Mouse (Mus musculus): ENCODE results near the gene Kctd4. TPM values are rescaled to one million over a fixed set of nuclear protein-coding genes. Genes with fewer than 3 reads are reported as not detected.
"Not testable (repeated sequence)": the region's sequence is repeated elsewhere in the genome, so short reads cannot be mapped to it uniquely, and the experiment has no call there.

Kctd4 gene
- polyA plus RNA-seq (2015; fragmentation: Nextera tagmentation; extraction: Ambion mirVana): 0.85 and 1.5 TPM in 2 replicates

DNA sequence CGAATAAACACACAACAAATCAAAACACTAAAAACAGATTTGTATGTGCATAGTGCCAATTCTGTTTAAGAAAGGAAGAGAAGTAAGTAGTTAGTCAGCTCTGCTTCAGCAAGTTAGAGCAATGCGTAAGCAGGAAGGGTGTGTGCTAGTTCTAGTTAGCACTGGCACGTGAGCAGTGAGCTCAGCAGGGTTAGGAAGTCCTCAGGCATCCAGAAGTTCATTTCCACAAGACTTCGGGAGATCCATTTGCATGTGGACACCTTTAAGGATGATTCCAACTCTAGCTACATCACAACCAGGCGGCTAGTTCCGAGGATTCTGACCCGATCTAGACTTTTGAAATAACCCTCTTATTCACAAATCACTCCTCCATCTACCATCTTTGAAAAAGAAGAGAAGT lies at the start of gene Kctd4:
Gene Kctd4, plus strand, starts transcription at position 244 of the 400 bp plus-strand sequence.
- no peaks in the 10 kb centered on the region for H3K36me3 ChIP-seq
- H3K4me1 ChIP-seq: no peaks in the 10 kb centered on the region
- H3K27ac ChIP-seq (replicated peaks): no peak within 1 kb of the TSS
- H3K9ac ChIP-seq: no peak within 1 kb of the TSS
- no peak within 1 kb of the TSS for H3K4me2 ChIP-seq (replicated peaks)
- ATAC-seq (ENCODE audit: insufficient number of reproducible peaks, low FRiP score, low TSS enrichment, low read depth): no peak
- no peak within 1 kb of the TSS for H3K4me3 ChIP-seq (replicated peaks)
- 90% methylated on average over 7 of the region's 7 CpGs for WGBS
- H3K9me3 ChIP-seq (replicated peaks): no peaks in the 10 kb centered on the region
- H3K27me3 ChIP-seq: no peaks in the 10 kb centered on the region

DNA sequence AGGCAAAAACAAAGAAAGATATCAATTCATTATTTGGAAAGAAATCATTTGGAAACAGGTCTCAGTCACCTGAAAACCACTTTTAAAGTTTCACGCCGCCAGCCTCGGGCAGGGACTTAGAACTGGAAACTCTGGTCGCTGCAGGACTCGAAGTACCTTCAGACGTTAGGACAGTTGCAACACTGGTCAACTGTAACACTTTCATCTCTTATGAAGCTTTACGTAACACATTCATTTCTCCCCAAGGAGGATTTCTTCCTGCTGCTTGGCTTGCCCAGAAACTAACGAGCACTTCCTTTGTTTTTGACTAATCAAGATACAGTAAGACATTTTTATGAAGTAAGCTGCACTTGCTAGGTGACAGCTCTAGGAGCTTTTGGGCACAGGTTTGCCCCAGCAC lies 47.9 kb upstream of the Kctd4 start:
- 87% methylated on average over 8 of the region's 8 CpGs for WGBS
- H3K9ac ChIP-seq: no peak overlapping the region
- no peak overlapping the region for H3K4me3 ChIP-seq (replicated peaks)
- no peaks in the 10 kb centered on the region for H3K27me3 ChIP-seq
- 0 out of 2 replicates have a peak, but pooled peaks cover 7% of the 10 kb centered on the region for H3K4me1 ChIP-seq
- no peak for ATAC-seq (ENCODE audit: insufficient number of reproducible peaks, low FRiP score, low TSS enrichment, low read depth)
- H3K4me2 ChIP-seq (replicated peaks): no peak overlapping the region
- H3K9me3 ChIP-seq (replicated peaks): no peaks in the 10 kb centered on the region
- peaks cover 15% of the 10 kb centered on the region for H3K36me3 ChIP-seq
- H3K27ac ChIP-seq (replicated peaks): no peak overlapping the region

DNA sequence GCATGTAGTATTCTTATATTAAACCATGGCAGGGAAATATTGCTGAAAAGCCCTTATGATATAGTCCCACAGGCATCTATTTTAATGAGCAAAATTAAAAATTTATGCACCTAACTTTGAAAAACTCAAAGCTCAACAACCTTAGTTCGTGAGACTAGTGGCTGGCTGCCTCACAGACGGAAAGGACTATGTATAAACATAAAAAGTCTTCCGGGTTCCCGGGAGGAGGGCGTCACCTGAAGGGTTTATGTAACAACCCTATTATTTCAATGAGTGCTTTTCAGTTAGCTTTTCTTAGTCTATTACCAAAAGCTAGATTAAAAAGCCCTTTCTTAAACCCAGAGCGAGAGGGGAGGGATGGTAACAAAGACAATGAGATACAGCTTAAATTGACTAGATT lies 42.8 kb upstream of the Kctd4 start:
- WGBS: 82% methylated on average over 6 of the region's 6 CpGs
- H3K4me1 ChIP-seq: no peaks in the 10 kb centered on the region
- H3K27ac ChIP-seq (replicated peaks): no peak overlapping the region
- no peaks in the 10 kb centered on the region for H3K9me3 ChIP-seq (replicated peaks)
- no peak overlapping the region for H3K4me2 ChIP-seq (replicated peaks)
- H3K4me3 ChIP-seq (replicated peaks): no peak overlapping the region
- H3K9ac ChIP-seq: no peak overlapping the region
- no peaks in the 10 kb centered on the region for H3K27me3 ChIP-seq
- H3K36me3 ChIP-seq: no peaks in the 10 kb centered on the region; the same call in 1 of the 2 replicates
- no peak for ATAC-seq (ENCODE audit: insufficient number of reproducible peaks, low FRiP score, low TSS enrichment, low read depth)

DNA sequence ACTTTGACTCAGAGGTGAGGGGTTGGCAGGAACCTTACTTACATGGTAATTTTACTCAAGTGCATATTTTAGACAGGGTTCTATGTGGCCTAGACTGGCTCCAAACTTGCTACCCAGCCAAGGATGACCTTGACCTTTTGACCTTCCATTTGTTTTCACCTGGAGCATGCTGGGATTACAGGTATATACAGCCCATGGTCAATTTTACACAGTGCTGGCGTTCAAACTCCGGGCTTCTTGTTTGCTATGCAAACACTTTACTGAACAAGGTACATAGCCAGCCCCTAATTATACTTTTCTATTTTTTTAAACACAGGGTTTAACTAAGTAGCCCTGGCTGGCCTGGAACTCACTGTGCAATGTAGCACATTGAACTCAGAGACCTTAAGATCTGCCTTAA lies 42.1 kb upstream of the Kctd4 start:
- Histone ChIP-seq H3K27ac (replicated peaks) (no peak overlapping the region), H3K27me3 (no peaks in the 10 kb centered on the region), H3K9me3 (replicated peaks) (no peaks in the 10 kb centered on the region), H3K36me3 (no peaks in the 10 kb centered on the region), H3K4me2 (replicated peaks) (no peak overlapping the region), H3K4me3 (replicated peaks) (no peak overlapping the region), H3K9ac (no peak overlapping the region), H3K4me1 (no peaks in the 10 kb centered on the region)
- ATAC-seq (ENCODE audit: insufficient number of reproducible peaks, low FRiP score, low TSS enrichment, low read depth): no peak
- WGBS: 93% methylated on average over 2 of the region's 2 CpGs

DNA sequence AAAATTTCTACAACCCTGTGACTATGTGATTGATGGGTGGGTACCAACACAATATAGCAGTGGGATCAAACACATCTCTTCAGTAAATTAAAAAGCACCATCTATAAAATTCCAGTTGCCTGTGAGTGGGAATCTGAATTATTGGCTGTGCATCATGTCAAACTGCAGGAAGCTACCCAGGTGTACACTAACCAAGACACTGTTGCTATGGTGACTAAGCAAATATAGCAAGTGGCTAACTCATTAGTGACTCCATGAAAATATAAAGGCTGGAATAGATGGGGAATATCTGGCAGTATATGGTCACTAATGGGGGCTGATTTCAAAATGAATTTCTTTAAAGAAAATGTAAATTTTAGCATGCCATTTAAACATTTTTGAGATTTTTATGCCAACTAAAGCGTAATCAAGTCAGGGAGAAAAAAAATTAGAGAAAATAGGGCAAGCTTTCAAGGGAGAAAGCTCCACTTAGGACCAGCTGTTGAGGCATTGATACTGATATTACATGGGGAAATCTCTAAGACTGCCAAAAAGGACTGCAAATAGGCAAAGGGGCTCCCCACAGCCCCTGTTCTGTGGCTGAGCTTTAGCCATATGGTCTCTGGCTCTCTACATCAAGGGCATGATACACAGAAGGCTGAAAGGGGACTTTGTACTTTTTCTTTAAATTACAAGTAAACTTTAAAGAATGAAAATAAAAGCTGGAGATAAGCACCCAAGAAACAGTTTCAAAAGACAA lies 31.3 kb upstream of the Kctd4 start:
- 70% methylated on average over 1 of the region's 1 CpGs for WGBS
- no peak overlapping the region for H3K4me2 ChIP-seq (replicated peaks)
- H3K9ac ChIP-seq: no peak overlapping the region
- H3K36me3 ChIP-seq: no peaks in the 10 kb centered on the region
- H3K4me3 ChIP-seq (replicated peaks): no peak overlapping the region
- ATAC-seq (ENCODE audit: insufficient number of reproducible peaks, low FRiP score, low TSS enrichment, low read depth): no peak
- H3K4me1 ChIP-seq: no peaks in the 10 kb centered on the region
- H3K27me3 ChIP-seq: no peaks in the 10 kb centered on the region
- H3K9me3 ChIP-seq (replicated peaks): no peaks in the 10 kb centered on the region
- H3K27ac ChIP-seq (replicated peaks): no peak overlapping the region

DNA sequence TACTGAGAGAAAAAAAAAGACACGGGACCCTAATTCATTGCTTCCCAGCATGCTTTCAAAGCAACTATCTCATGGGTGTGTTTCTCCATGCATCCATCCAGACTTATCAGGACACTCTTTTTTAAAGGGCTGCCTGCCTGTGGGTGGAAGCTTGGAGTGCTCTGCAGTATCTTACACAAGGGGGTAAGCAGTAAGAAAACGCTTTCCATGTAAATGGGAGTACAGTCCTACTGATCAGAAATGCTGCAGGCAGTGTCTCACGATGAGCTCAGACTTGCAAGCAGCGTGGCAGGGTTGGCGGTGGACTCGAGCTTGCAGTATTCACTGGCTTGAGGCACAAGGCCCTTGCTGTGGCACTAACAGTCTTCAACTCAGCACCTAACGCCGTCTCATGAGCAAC lies 25.1 kb upstream of the Kctd4 start:
- H3K27me3 ChIP-seq; H3K27ac ChIP-seq (replicated peaks); H3K4me3 ChIP-seq (replicated peaks); ATAC-seq (ENCODE audit: insufficient number of reproducible peaks, low FRiP score, low TSS enrichment, low read depth); H3K9ac ChIP-seq; H3K4me2 ChIP-seq (replicated peaks); H3K4me1 ChIP-seq; H3K36me3 ChIP-seq; H3K9me3 ChIP-seq (replicated peaks): not testable (repeated sequence)
- 79% methylated on average over 8 of the region's 8 CpGs for WGBS

DNA sequence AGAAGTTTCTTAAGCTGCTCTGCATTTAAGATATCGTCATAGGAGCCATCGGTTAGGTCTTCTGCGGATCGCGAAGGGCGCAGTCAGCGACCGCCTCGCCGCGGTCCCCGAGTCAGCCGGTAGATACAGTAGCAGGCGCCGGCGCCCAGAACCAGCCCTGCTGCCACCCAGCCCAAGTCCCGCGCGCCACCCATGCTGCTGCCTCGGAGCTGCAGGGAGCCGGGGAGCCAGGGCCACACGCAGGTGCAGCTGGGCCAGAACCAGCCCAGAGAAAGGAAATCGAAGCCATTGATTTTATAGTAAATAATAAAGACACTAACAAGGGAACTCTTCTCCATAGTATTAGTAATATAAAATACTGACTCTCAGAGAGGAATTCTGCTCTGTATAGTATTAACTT lies 23.5 kb upstream of the Kctd4 start:
- H3K9me3 ChIP-seq (replicated peaks): no peaks in the 10 kb centered on the region
- H3K4me1 ChIP-seq: no peaks in the 10 kb centered on the region
- H3K27ac ChIP-seq (replicated peaks): no peak overlapping the region
- H3K36me3 ChIP-seq: no peaks in the 10 kb centered on the region
- no peak for ATAC-seq (ENCODE audit: insufficient number of reproducible peaks, low FRiP score, low TSS enrichment, low read depth)
- whole genome bisulfite sequencing: 96% methylated on average over 23 of the region's 23 CpGs
- no peak overlapping the region for H3K4me3 ChIP-seq (replicated peaks)
- no peak overlapping the region for H3K4me2 ChIP-seq (replicated peaks)
- H3K27me3 ChIP-seq: no peaks in the 10 kb centered on the region
- H3K9ac ChIP-seq: no peak overlapping the region

DNA sequence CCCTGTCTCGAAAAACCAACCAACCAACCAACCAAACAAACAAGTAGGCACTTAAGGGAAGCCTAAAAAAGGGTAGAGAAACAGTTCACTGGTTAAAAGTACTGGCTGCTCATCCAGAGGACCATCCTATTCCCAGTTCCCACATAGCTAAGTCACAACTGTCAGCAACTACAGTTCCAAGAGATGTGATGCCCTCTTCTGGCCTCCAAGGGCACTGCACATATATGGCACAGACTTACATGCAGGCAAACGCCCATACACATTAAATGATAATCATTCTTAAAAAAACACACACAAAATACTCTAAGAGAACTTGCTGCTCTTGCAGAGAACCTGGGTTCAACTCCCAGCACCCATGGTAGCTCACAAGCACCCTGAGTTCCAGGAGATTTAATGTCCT lies 20.4 kb upstream of the Kctd4 start:
- Histone ChIP-seq H3K4me1 (no peaks in the 10 kb centered on the region), H3K27me3 (no peaks in the 10 kb centered on the region)

DNA sequence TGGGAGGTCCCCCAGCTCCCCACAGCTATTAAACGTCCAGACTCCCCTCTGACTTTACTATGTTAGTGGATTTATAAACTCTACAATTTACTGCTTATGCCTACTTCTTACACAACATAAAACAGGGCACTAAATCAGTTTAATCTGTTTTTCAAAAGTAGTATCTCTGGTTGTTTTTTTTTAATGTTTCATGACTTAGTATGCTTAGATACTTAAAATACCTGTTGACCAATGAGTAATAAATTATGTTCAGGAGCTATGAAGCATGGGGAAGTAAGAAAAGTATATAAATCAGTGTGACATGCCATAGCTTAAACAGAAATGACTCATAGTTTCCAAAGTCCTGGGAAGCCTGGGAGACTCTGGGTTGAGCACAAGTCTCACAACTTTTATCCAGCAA lies 17.1 kb upstream of the Kctd4 start:
- no peak overlapping the region for H3K4me3 ChIP-seq (replicated peaks)
- no peak for ATAC-seq (ENCODE audit: insufficient number of reproducible peaks, low FRiP score, low TSS enrichment, low read depth)
- WGBS: 69% methylated on average over 1 of the region's 1 CpGs

More for the DNA sequence above, 20.4 kb upstream of the Kctd4 start:
- 91% methylated on average over 2 of the region's 2 CpGs for WGBS
- Histone ChIP-seq H3K4me2 (replicated peaks) (no peak overlapping the region), H3K9me3 (replicated peaks) (no peaks in the 10 kb centered on the region), H3K27ac (replicated peaks) (no peak overlapping the region), H3K9ac (no peak overlapping the region), H3K36me3 (no peaks in the 10 kb centered on the region), H3K4me3 (replicated peaks) (no peak overlapping the region)
- no peak for ATAC-seq (ENCODE audit: insufficient number of reproducible peaks, low FRiP score, low TSS enrichment, low read depth)

DNA sequence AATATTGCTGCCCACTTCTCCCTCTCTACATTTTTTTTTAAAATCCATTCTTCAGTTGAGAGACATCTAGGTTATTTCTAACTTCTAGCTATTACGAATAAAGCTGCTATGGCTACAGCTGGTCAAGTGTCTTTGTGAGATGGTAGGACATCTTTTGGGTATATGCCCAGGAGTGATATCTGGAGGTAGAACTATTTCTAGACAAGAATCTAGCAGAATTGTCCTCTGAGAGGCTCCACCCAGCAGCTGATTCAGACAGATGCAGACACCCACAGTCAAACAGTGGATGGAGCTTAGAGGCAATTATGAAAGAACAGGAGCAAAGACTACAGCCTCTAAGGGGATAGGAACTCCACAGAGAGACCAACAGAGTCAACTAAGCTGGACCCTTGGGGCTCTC lies 13.3 kb upstream of the Kctd4 start:
- Histone ChIP-seq H3K36me3 (no peaks in the 10 kb centered on the region), H3K27me3 (no peaks in the 10 kb centered on the region), H3K4me2 (replicated peaks) (no peak overlapping the region), H3K4me1 (no peaks in the 10 kb centered on the region), H3K9me3 (replicated peaks) (no peaks in the 10 kb centered on the region), H3K9ac (no peak overlapping the region), H3K4me3 (replicated peaks) (no peak overlapping the region), H3K27ac (replicated peaks) (no peak overlapping the region)
- 98% methylated on average over 1 of the region's 1 CpGs for WGBS
- ATAC-seq (ENCODE audit: insufficient number of reproducible peaks, low FRiP score, low TSS enrichment, low read depth): no peak

More for the DNA sequence above, 17.1 kb upstream of the Kctd4 start:
- no peaks in the 10 kb centered on the region for H3K36me3 ChIP-seq
- no peak overlapping the region for H3K27ac ChIP-seq (replicated peaks)
- H3K4me2 ChIP-seq (replicated peaks): no peak overlapping the region
- no peaks in the 10 kb centered on the region for H3K27me3 ChIP-seq
- no peaks in the 10 kb centered on the region for H3K9me3 ChIP-seq (replicated peaks)
- H3K9ac ChIP-seq: no peak overlapping the region
- H3K4me1 ChIP-seq: no peaks in the 10 kb centered on the region

DNA sequence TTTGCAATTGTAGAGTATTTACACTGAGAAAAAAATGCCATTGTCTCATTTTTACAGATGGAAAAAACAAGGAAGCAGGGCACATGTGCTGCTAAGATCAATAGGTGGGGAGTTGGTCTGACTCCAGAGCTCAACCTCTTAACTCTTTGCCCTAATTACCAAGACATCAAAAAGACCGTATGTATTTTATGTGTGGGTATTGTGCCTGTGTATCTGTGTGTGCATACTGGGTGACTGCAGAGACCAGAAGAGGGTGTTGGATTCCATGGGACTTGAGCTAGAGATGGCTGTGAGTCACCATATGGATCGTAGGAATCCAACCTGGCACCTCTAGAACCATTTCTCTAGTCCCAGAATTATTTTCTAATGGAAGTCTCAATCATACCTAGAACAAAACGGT lies 12.4 kb upstream of the Kctd4 start:
- WGBS: 95% methylated on average over 3 of the region's 3 CpGs
- Histone ChIP-seq H3K27ac (replicated peaks) (no peak overlapping the region), H3K9me3 (replicated peaks) (no peaks in the 10 kb centered on the region), H3K9ac (no peak overlapping the region), H3K36me3 (no peaks in the 10 kb centered on the region), H3K27me3 (no peaks in the 10 kb centered on the region), H3K4me2 (replicated peaks) (no peak overlapping the region), H3K4me3 (replicated peaks) (no peak overlapping the region), H3K4me1 (no peaks in the 10 kb centered on the region)
- ATAC-seq (ENCODE audit: insufficient number of reproducible peaks, low FRiP score, low TSS enrichment, low read depth): no peak

DNA sequence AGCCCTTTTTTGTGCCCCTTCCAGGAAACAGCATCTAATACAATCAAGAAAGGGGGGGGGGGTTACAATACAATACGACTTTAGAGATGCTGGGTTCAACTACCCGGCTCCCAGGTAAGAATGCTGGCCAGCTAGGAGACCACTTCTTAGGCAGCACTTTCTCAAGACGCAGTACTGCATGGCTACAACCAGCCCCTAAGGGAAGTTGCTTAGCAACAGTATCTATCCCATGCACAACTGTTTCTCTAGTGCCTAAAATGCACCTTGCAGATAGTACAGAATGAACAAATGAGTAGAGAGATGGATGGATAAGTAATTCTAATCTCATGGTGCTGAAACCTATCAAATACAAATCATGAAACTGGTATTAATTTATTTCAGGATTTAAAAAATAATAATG lies 7.1 kb upstream of the Kctd4 start:
- no peak overlapping the region for H3K27ac ChIP-seq (replicated peaks)
- no peaks in the 10 kb centered on the region for H3K27me3 ChIP-seq
- H3K36me3 ChIP-seq: no peaks in the 10 kb centered on the region
- no peak overlapping the region for H3K4me2 ChIP-seq (replicated peaks)
- 42% methylated on average over 3 of the region's 3 CpGs for WGBS
- no peaks in the 10 kb centered on the region for H3K4me1 ChIP-seq
- H3K9ac ChIP-seq: no peak overlapping the region
- ATAC-seq (ENCODE audit: insufficient number of reproducible peaks, low FRiP score, low TSS enrichment, low read depth): no peak
- H3K9me3 ChIP-seq (replicated peaks): no peaks in the 10 kb centered on the region
- no peak overlapping the region for H3K4me3 ChIP-seq (replicated peaks)

All from embryonic facial prominence, embryonic 15.5 days (tissue).